Mouse (Mus musculus) gastrocnemius, postnatal 36 days (tissue): Measurements from ENCODE around the gene Mgl2. TPM values are rescaled to one million over a fixed set of nuclear protein-coding genes. Genes with fewer than 3 reads are reported as not detected.
"Not testable (repeated sequence)": the region's sequence is repeated elsewhere in the genome, so short reads cannot be mapped to it uniquely, and the experiment has no call there.

Experiments used
- DNase-seq, 2 experiments: peaks; one replicate each; pipeline ENCODE4 v3.0.0; 2022
- intact Hi-C: fragments of 180-260 bp; cut with DNase I; formaldehyde crosslinking; loops from one replicate; pipeline ENCODE4 v1.15.1; 2025
- total RNA-seq, 2 experiments: library from RNA; stranded (reverse); gene quantifications; 2 replicates each; pipeline ENCODE4 v1.2.3; 2021

Gene Mgl2
- total RNA-seq, 2 experiments from 2014 or later, result 1.1 to 1.2 TPM

DNA sequence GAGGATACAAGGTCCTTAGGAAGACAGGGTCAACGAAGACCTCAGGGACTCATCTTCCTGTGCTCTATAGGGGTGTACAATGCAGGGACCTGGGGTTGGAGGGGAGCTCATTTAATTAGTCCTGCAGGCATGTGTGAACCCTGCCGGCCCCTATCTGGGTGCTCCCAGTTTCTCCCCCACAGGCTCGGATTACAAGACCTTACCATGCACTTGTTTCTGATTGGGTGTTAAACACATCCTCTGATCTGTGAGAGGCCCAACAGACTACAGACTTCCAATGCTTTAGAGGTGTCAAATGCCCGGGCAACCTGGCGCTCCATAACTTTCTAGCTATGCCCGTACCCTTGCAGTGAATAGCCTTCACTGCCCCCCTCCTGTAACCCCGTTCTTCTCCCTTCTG lies 38.0 kb downstream of the Mgl2 start:
- intact Hi-C loops, result no loop called here

DNA sequence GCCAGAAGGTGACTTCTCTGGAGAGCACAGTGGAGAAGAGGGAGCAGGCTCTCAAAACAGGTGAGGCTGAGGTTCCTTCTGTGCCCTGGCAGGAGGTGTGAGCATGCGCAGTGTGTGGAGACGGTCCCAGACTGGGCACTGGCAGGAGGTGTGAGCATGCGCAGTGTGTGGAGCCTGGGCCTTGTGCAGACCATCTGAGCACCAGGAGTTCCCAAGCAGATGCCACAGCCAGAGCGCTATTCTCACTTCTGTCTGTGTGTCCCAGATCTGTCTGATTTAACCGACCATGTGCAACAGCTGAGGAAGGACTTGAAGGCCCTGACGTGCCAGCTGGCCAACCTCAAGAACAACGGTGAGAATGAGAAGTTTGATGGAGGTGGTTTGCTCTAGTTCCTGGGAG lies 39.3 kb downstream of the Mgl2 start:
- intact Hi-C loops, DNase-seq: not testable (repeated sequence)

More for the DNA sequence above, 38.0 kb downstream of the Mgl2 start:
- no peak for DNase-seq

DNA sequence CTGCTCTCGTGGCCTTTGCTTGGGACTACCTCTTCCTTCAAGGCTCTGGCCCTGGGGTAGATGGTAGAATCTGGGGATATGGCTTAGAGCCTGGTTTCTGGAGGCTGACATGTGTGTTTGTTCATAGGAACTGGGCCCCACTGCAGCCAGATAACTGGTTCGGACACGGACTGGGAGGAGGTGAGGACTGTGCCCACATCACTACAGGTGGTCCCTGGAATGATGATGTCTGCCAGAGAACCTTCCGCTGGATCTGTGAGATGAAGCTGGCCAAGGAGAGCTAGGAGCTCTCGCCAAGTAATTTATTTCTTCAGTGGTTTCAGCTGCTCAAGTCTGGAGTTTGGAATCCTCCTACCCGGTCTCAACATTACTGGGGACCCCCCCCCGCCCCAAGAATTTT lies 40.2 kb downstream of the Mgl2 start:
- no peak for DNase-seq
- intact Hi-C loops, result no loop called here

DNA sequence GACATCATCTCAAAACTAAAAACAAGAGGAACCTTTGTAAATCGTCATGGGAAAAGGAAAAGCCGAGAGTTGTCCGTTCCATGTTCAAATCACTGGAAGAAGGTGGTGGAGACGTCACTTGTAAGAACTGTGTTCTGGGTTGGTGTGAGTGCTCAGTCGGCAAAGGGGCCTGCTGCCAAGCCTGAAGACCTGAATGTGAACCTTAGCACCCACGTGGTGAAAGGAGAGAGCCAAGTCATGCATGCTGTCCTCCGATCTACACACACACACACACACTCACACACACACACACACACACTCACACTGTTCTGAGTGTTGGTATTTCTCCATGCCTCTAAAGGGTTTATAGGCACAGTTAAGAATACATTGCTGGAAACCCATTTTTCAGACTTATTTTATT lies 41.1 kb downstream of the Mgl2 start:
- intact Hi-C loops, result no loop called here
- DNase-seq, result no peak

DNA sequence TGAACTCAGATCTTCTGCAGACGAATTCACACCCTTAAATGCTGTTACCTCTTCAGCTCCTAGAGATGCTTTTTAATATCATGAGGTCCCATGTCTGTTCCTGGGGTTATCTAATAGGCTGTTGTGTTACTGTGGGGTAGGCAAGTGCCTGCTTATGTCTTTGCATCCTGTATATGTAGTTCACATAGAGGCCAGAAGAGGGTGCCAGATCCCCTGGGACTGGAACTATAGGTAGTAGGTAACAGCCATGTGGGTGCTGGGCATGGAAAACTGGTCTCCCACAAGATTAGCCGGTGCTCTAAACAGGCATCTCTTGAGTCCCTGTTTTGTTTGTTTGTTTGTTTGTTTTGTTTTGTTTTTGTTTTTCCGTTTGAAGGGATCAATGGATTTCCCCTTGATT lies 41.7 kb downstream of the Mgl2 start:
- no peak for DNase-seq
- intact Hi-C loops, result no loop called here

DNA sequence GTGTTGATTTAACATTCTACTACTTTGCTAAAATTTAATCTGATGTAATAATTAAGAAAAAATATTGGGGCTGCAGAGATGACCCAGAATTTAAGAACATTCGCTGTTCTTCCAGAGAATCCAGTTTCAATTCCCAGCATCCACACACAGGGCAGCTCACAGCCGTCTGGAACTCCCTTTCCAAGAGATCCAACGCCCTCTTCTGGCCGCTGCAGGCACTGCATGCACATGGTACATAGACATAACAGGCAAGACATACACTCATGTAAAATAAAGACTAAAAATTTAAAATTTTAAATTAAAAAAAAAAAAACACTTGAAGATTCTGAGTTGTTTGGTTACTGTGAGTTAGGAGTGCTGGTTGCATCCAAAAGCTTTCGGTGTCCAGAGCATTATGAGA lies 42.2 kb downstream of the Mgl2 start:
- no peak for DNase-seq
- intact Hi-C loops, result no loop called here

DNA sequence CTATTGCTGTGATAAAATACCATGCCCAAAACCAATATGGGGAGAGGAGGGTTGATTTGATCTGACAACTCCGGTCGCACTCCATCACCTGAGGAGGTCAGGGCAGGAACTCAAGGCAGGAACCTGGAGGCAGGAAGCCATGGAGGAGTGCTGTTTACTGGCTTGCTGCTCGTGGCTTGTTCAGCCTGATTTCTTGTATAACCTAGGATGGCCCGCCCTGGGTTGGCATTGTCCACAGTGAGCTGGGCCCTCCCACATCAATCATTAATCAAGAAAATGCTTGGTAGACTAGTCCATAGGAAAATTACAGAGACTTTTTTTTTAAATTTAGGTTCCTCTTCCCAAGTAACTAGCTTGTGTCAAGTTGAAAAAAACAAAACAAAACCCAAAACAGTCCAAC lies 44.4 kb downstream of the Mgl2 start:
- intact Hi-C loops, result no loop called here
- no peak for DNase-seq

DNA sequence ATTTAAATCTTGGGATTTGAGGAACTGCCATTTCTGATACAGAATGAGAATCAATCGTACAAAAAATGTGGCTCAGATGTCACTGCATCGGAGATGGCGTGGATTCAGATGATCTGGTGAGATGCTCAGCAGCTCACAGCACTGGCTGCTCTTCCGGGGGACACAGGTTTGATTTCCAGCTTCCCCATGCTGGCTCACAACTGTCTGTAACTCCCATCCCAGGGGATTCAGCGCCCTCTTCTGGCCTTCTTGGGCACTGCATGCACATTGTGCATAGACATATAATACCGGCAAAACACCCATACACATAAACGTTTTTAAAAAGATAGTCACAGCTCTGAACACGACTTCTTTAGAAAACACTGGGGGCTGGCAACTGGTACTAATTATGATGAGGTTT lies 47.5 kb downstream of the Mgl2 start:
- intact Hi-C loops, result no loop called here
- DNase-seq, result no peak

DNA sequence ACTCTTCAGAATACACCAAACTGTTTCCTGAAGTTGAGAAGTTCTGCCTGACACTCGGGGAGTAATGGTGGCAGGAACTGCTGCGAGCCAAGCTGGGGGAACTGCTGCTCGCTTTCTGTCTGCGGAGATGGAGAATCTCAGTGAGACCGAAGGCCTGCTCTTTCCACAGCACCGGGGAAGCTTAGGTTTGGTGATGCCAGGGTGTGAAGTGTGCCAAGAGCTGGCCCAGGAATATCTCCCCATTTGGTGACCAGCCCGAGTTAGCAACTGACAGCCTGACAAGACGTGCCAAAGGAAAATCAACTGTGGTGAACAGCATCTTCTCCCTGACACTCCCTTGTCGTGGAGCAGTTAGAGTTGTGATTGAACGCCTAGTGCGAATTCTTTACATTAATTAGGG lies 48.2 kb downstream of the Mgl2 start:
- intact Hi-C loops, result no loop called here
- no peak for DNase-seq

DNA sequence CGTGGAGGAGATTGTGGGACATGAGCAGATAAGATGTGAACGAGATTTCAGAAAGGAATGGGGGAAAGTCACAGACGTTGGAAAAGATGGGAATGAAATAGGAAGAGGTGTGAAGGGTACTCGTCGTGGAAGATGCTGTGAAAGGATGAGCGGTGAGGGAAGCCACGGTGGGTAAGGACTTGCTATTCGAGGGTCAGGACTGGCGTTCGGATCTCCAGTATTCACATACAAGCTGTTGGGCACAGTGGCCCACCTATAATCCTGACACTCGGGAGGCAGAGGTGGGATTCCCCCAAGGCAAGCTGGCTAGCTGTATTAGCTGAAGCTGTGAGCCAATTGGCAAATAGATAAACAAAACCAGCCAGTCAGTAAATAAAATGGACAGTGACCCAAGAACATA lies 48.6 kb downstream of the Mgl2 start:
- intact Hi-C loops, result no loop called here
- DNase-seq, result no peak

DNA sequence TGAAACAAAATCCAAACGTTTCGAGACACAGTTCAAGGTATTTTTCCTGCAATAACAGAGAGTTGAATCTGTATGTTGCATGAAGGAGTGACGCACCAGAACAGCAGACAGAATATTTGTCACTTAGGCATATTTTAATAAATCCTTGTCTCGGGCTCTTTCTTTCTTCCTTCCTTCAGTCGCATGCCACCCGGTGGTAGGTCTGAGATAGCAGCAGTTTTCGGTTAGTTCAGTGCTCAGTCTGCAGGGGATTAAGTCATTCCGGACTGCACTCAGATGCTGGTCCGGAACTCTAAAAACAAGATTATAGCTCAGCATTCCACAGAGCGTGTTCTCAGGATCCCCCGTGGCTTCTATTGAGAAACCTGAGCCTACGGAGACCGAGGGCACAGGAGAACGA lies 49.3 kb downstream of the Mgl2 start:
- DNase-seq, result no peak
- intact Hi-C loops, result no loop called here

DNA sequence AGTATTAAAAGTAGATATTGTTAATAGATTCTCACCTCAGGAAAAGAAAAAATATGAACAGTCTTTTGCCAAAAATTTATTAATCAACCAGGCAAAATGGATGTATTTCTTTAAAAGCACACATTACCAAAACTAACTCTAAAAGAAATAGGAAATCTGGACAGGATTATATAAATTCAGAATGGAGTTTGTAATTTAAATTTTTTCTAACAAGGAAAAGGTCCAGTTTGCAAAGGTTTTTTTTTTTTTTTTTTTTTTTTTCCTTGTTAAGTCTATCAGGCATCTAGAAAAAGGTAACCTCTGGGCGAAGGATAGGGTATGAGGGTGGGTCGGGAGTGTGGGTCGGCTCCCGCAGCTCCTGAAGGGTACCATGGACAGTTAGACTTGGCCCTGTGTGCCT lies 50.4 kb downstream of the Mgl2 start:
- intact Hi-C loops, result no loop called here
- DNase-seq, result no peak

DNA sequence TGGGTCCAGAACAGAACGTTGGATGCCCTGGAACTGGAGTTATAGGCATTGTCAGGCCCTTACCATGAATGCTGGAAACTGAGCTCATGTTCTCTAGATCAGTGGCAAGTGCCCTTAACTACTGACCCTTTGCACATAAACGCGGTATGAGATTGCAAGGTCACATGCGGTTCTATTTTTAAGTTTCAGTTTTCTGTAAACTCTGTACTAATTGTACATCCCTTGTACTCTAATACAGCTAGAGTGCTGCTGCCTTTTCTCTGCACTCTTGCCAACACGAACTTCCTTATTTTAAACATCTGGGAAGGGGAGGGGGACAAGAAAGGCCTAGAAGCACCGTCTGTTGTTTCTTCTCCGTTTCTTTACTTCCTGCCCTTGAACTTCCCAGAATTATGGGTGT lies 55.0 kb downstream of the Mgl2 start:
- no peak for DNase-seq
- intact Hi-C loops, result no loop called here

Other genes starting within 250 kb of the Mgl2 start
- gene Kctd11, start 248.9 kb upstream of the Mgl2 start, total RNA-seq, result 1 to 10 TPM; 1.3 to 1.5 TPM
- gene Acap1, start 234.8 kb upstream of the Mgl2 start, total RNA-seq, result 1 to 10 TPM in 1 of 2 experiments, under 1 TPM in 1; 0.27 to 1.1 TPM
- gene 2810408A11Rik, start 229.3 kb upstream of the Mgl2 start, total RNA-seq, result under 1 TPM in 1 of 2 experiments, not detected in 1; 0.59 TPM
- gene Neurl4, start 229.3 kb upstream of the Mgl2 start, total RNA-seq, result 10 to 100 TPM; 22.9 to 23.1 TPM
- gene Gps2, start 216.4 kb upstream of the Mgl2 start, total RNA-seq, result 10 to 100 TPM; 33.9 to 42.5 TPM
- gene Eif5a, start 208.4 kb upstream of the Mgl2 start, total RNA-seq, result 100 to 1,000 TPM; 402 to 432 TPM
- gene Ybx2, start 194.5 kb upstream of the Mgl2 start, total RNA-seq, result 10 to 100 TPM in 1 of 2 experiments, 1 to 10 TPM in 1; 5.4 to 10.6 TPM
- gene Slc2a4, start 182.1 kb upstream of the Mgl2 start, total RNA-seq, result 100 to 1,000 TPM; 382 to 407 TPM
- not detected for gene Cldn7, start 165.6 kb upstream of the Mgl2 start, total RNA-seq
- 100 to 1,000 TPM; 171 to 246 TPM for gene Ctdnep1, start 149.2 kb upstream of the Mgl2 start, total RNA-seq
- gene Elp5, start 147.8 kb upstream of the Mgl2 start, total RNA-seq, result 10 to 100 TPM; 29.0 to 34.6 TPM
- gene Gabarap, start 139.2 kb upstream of the Mgl2 start, total RNA-seq, result 100 to 1,000 TPM; 142 to 178 TPM
- gene Phf23, start 134.6 kb upstream of the Mgl2 start, total RNA-seq, result 10 to 100 TPM; 12.6 to 16.5 TPM
- 1 to 10 TPM; 3.3 to 4.6 TPM for gene Dvl2, start 129.7 kb upstream of the Mgl2 start, total RNA-seq
- gene Acadvl, start 114.9 kb upstream of the Mgl2 start, total RNA-seq, result 100 to 1,000 TPM; 320 to 384 TPM
- 1 to 10 TPM; 4.9 to 6.5 TPM for gene Dlg4, start 113.4 kb upstream of the Mgl2 start, total RNA-seq
- not detected for gene Asgr1, start 76.2 kb upstream of the Mgl2 start, total RNA-seq
- not detected for gene Asgr2, start 37.7 kb upstream of the Mgl2 start, total RNA-seq
- gene Clec10a, start 25.9 kb downstream of the Mgl2 start, total RNA-seq, result 1 to 10 TPM; 1.8 to 2.0 TPM
- gene Slc16a11, start 82.4 kb downstream of the Mgl2 start, total RNA-seq, result under 1 TPM; 0.46 to 0.49 TPM
- under 1 TPM; 0.74 to 0.94 TPM for gene Slc16a13, start 90.7 kb downstream of the Mgl2 start, total RNA-seq
- gene Bcl6b, start 99.5 kb downstream of the Mgl2 start, total RNA-seq, result 1 to 10 TPM; 3.7 to 6.5 TPM
- 10 to 100 TPM; 29.3 to 31.9 TPM for gene 0610010K14Rik, start 107.6 kb downstream of the Mgl2 start, total RNA-seq
- gene Gm21988, start 109.5 kb downstream of the Mgl2 start, total RNA-seq, result 1 to 10 TPM; 1.3 to 2.4 TPM
- 100 to 1,000 TPM in 1 of 2 experiments, 10 to 100 TPM in 1; 94.6 to 110 TPM for gene Rnasek, start 109.5 kb downstream of the Mgl2 start, total RNA-seq
- gene Alox12, start 125.0 kb downstream of the Mgl2 start, total RNA-seq, result 1 to 10 TPM in 1 of 2 experiments, under 1 TPM in 1; 0.82 to 1.2 TPM
- gene Alox12e, start 192.3 kb downstream of the Mgl2 start, total RNA-seq, result not detected
- under 1 TPM in 1 of 2 experiments, not detected in 1; 0.87 TPM for gene Alox15, start 221.7 kb downstream of the Mgl2 start, total RNA-seq